Mouse (Mus musculus) neural tube, embryonic 12.5 days (tissue): ENCODE data around the gene Mettl7b. TPM values are rescaled to one million over a fixed set of nuclear protein-coding genes. Genes with fewer than 3 reads are reported as not detected.

Experiments
- ATAC-seq: fragments of 200-750 bp; cut with Nextera tagmentation; 2 replicates; pipeline ENCODE4 v1.8.0; 2017; ENCODE audit warnings: low read depth, mild to moderate bottlenecking, moderate TSS enrichment, moderate library complexity; ENCODE audit not compliant: low FRiP score
- H3K27ac ChIP-seq: fragments of 300-500 bp; sonication (generic); 2 replicates; pipeline ENCODE4 v1.5.1; 2016
- H3K27me3 ChIP-seq: fragments of 300-500 bp; sonication (generic); replicated peaks from 2 replicates; pipeline ENCODE4 v1.6.1; 2016; ENCODE audit warnings: mild to moderate bottlenecking
- H3K36me3 ChIP-seq: fragments of 300-500 bp; sonication (generic); 2 replicates; pipeline ENCODE4 v1.6.1; 2016; ENCODE audit warnings: mild to moderate bottlenecking
- H3K4me1 ChIP-seq: fragments of 300-500 bp; sonication (generic); 2 replicates; pipeline ENCODE4 v1.6.1; 2016
- H3K4me2 ChIP-seq: fragments of 300-500 bp; sonication (generic); replicated peaks from 2 replicates; pipeline ENCODE4 v1.6.1; 2016; ENCODE audit warnings: mild to moderate bottlenecking
- H3K4me3 ChIP-seq: fragments of 300-500 bp; sonication (generic); 2 replicates; pipeline ENCODE4 v1.5.1; 2016
- H3K9ac ChIP-seq: fragments of 300-500 bp; sonication (generic); 2 replicates; pipeline ENCODE4 v1.6.1; 2016; ENCODE audit warnings: mild to moderate bottlenecking
- H3K9me3 ChIP-seq: fragments of 300-500 bp; sonication (generic); 2 replicates; pipeline ENCODE4 v1.6.1; 2016; ENCODE audit warnings: mild to moderate bottlenecking
- WGBS: fragments of 180-500 bp; shearing (Covaris S2); methylation state at CpG from one replicate; pipeline ENCODE4 v1.1.7; 2016; 5-methylcytosine and 5-hydroxymethylcytosine counted together
- polyA plus RNA-seq: library from polyadenylated mRNA; unstranded; fragments of >200 nt; fragmentation: Nextera tagmentation; extraction: Ambion mirVana; gene quantifications from 2 replicates; pipeline ENCODE4 v1.2.1, GENCODE M21; 2016

The Mettl7b gene
- polyA plus RNA-seq, 1 experiment from 2014 or later = not detected

DNA sequence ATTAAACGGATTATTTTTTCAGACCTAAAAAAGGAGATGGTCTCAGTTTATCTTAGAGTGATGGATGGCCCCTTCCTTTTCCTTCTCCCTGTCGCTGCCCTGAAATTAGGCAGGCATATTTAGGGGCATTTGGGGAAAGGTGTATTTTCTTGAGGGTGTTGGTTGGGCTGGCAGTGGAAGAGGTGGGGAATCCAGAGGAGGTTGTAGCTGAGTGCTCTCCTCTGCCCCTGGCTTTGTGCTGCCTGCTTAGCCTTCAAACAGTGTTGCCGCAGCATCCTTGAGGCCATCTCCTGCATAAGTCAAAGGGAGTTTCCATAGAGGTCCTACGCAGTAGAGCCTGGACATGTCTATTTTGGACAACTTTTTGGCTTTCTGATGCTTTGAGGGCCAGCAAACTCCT is 48.0 kb downstream of the Mettl7b start:
- H3K4me1 ChIP-seq = peaks cover 16% of the 10 kb centered on the region; the same call in 1 of the 2 replicates
- H3K27me3 ChIP-seq = no peaks in the 10 kb centered on the region
- H3K9ac ChIP-seq = no peak overlapping the region
- H3K36me3 ChIP-seq = peaks cover 6% of the 10 kb centered on the region
- no peaks in the 10 kb centered on the region for H3K9me3 ChIP-seq
- H3K27ac ChIP-seq = no peak overlapping the region
- H3K4me2 ChIP-seq = no peak overlapping the region
- no peak overlapping the region for H3K4me3 ChIP-seq
- 89% methylated on average over 4 of the region's 4 CpGs for WGBS
- no peak for ATAC-seq

DNA sequence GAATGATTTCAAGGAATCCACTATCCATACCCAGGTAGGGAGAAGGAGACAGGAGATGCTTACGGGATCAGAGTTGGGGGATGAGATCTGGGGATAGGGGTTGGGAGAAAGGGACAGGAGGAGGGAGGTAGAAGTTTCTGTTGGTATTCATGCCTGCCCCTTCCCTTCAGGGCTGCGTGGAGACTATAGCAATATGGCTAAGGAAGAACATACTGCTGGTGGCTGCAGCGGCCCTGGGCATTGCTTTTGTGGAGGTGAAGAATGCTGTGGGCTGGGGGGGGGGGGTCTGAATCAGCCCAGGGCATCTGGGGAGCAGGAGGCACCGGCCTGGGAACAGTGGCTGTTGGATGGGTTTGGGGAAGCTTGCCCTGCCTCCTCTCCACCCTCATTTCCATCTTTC is 48.5 kb downstream of the Mettl7b start:
- no peaks in the 10 kb centered on the region for H3K9me3 ChIP-seq
- peaks cover under 1% of the 10 kb centered on the region; the same call in 1 of the 2 replicates for H3K36me3 ChIP-seq
- 87% methylated on average over 4 of the region's 4 CpGs for WGBS
- H3K4me1 ChIP-seq = peaks cover 16% of the 10 kb centered on the region; the same call in 1 of the 2 replicates
- H3K4me2 ChIP-seq = no peak overlapping the region
- ATAC-seq = no peak
- no peak overlapping the region for H3K27ac ChIP-seq
- H3K9ac ChIP-seq = no peak overlapping the region
- H3K4me3 ChIP-seq = no peak overlapping the region
- H3K27me3 ChIP-seq = no peaks in the 10 kb centered on the region

DNA sequence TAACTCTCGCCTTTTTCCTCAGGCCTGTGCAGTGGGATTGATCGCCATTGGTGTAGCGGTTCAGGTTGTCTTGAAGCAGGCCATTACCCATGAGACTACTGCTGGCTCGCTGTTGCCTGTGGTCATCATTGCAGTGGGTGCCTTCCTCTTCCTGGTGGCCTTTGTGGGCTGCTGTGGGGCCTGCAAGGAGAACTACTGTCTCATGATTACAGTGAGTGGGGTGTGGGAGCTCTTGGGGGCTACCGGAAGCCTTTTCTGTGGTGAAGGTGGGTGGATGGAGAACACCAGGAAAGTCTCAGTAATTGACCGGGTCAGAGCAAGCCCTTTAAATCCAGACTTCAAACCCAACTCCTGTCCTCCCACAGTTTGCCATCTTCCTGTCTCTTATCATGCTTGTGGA is 49.4 kb downstream of the Mettl7b start:
- no peaks in the 10 kb centered on the region for H3K9me3 ChIP-seq
- H3K4me2 ChIP-seq = peak overlapping the region; percentile 87
- ATAC-seq = no peak
- H3K27ac ChIP-seq = no peak overlapping the region
- no peaks in the 10 kb centered on the region for H3K36me3 ChIP-seq
- 0 out of 2 replicates have a peak overlapping the region, but pooled peaks have one; percentile 74 for H3K4me3 ChIP-seq
- peaks cover 16% of the 10 kb centered on the region; the same call in 1 of the 2 replicates for H3K4me1 ChIP-seq
- no peak overlapping the region for H3K9ac ChIP-seq
- 92% methylated on average over 6 of the region's 6 CpGs for WGBS
- no peaks in the 10 kb centered on the region for H3K27me3 ChIP-seq

GRCm38 (mm10) chr10:128910066-128910841 is 50.5 kb downstream of the Mettl7b start:
- 3% methylated on average over 65 of the region's 66 CpGs for WGBS
- peak; percentile 10 for ATAC-seq
- Histone ChIP-seq H3K9me3 (no peaks in the 10 kb centered on the region), H3K36me3 (no peaks in the 10 kb centered on the region), H3K4me1 (peaks cover 16% of the 10 kb centered on the region; the same call in 1 of the 2 replicates), H3K27ac (no peak overlapping the region), H3K4me3 (peak overlapping the region; percentile 74), H3K9ac (peak overlapping the region; percentile 86), H3K27me3 (no peaks in the 10 kb centered on the region), H3K4me2 (peak overlapping the region; percentile 87)

GRCm38 (mm10) chr10:128909567-128910028 is 51.2 kb downstream of the Mettl7b start:
- 1% methylated on average over 41 of the region's 41 CpGs for WGBS
- Histone ChIP-seq H3K9ac (peak overlapping the region; percentile 86), H3K9me3 (no peaks in the 10 kb centered on the region), H3K27me3 (no peaks in the 10 kb centered on the region), H3K4me2 (peak overlapping the region; percentile 87), H3K4me1 (peaks cover 16% of the 10 kb centered on the region; the same call in 1 of the 2 replicates), H3K27ac (no peak overlapping the region), H3K36me3 (no peaks in the 10 kb centered on the region), H3K4me3 (peak overlapping the region; percentile 74)
- ATAC-seq = peak; percentile 75

- H3K4me2 ChIP-seq = peak overlapping the region; percentile 87
- peaks cover 16% of the 10 kb centered on the region; the same call in 1 of the 2 replicates for H3K4me1 ChIP-seq
- 68% methylated on average over 13 of the region's 13 CpGs for WGBS
- no peak overlapping the region for H3K27ac ChIP-seq
- H3K9ac ChIP-seq = no peak overlapping the region
- H3K9me3 ChIP-seq = no peaks in the 10 kb centered on the region
- no peaks in the 10 kb centered on the region for H3K27me3 ChIP-seq
- no peaks in the 10 kb centered on the region for H3K36me3 ChIP-seq
- peak overlapping the region; percentile 74; the same call in 1 of the 2 replicates for H3K4me3 ChIP-seq
- no peak for ATAC-seq
Measured at GRCm38 (mm10) chr10:128908778-128909448, 51.9 kb downstream of the Mettl7b start.

Other genes with a start within 250 kb of the Mettl7b start
- gene Dgka, start 216.1 kb downstream of the Mettl7b start, polyA plus RNA-seq = 5.5 and 6.8 TPM in 2 replicates
- gene Pym1, start 213.1 kb downstream of the Mettl7b start, polyA plus RNA-seq = 49.1 and 50.5 TPM in 2 replicates
- gene Mmp19, start 170.1 kb downstream of the Mettl7b start, polyA plus RNA-seq = 0.28 and 0.54 TPM in 2 replicates
- gene Dnajc14, start 156.9 kb downstream of the Mettl7b start, polyA plus RNA-seq = 60.2 and 63.3 TPM in 2 replicates
- gene Tmem198b, start 156.6 kb downstream of the Mettl7b start, polyA plus RNA-seq = 18.7 and 19.7 TPM in 2 replicates
- 198 and 235 TPM in 2 replicates for gene Sarnp, start 143.7 kb downstream of the Mettl7b start, polyA plus RNA-seq
- gene Ormdl2, start 139.3 kb downstream of the Mettl7b start, polyA plus RNA-seq = 31.2 and 37.2 TPM in 2 replicates
- gene Gdf11, start 69.3 kb downstream of the Mettl7b start, polyA plus RNA-seq = 20.1 and 20.4 TPM in 2 replicates
- 199 and 208 TPM in 2 replicates for gene Cd63, start 60.0 kb downstream of the Mettl7b start, polyA plus RNA-seq
- gene Rdh5, start 38.1 kb downstream of the Mettl7b start, polyA plus RNA-seq = 13.5 and 15.7 TPM in 2 replicates
- gene Bloc1s1, start 37.0 kb downstream of the Mettl7b start, polyA plus RNA-seq = 227 and 233 TPM in 2 replicates
- 7.9 and 8.3 TPM in 2 replicates for gene Itga7, start 27.2 kb downstream of the Mettl7b start, polyA plus RNA-seq
- not detected in 2 replicates for gene Olfr9, start 28.4 kb upstream of the Mettl7b start, polyA plus RNA-seq
- not detected in 2 replicates for gene Olfr763, start 49.8 kb upstream of the Mettl7b start, polyA plus RNA-seq
- gene Olfr764-ps1, start 78.9 kb upstream of the Mettl7b start, polyA plus RNA-seq = not detected in 2 replicates
- gene Olfr765, start 89.0 kb upstream of the Mettl7b start, polyA plus RNA-seq = not detected in 2 replicates
- gene Olfr766-ps1, start 108.0 kb upstream of the Mettl7b start, polyA plus RNA-seq = not detected in 2 replicates
- not detected in 2 replicates for gene Olfr767, start 121.9 kb upstream of the Mettl7b start, polyA plus RNA-seq
- not detected in 2 replicates for gene Olfr768, start 138.4 kb upstream of the Mettl7b start, polyA plus RNA-seq
- gene Olfr769, start 156.9 kb upstream of the Mettl7b start, polyA plus RNA-seq = not detected in 2 replicates
- gene Olfr770, start 178.0 kb upstream of the Mettl7b start, polyA plus RNA-seq = not detected in 2 replicates
- gene Olfr771, start 203.8 kb upstream of the Mettl7b start, polyA plus RNA-seq = not detected in 2 replicates
- not detected in 2 replicates for gene Olfr772, start 216.9 kb upstream of the Mettl7b start, polyA plus RNA-seq
- gene Olfr773, start 226.4 kb upstream of the Mettl7b start, polyA plus RNA-seq = not detected in 2 replicates